Mouse (Mus musculus) embryo, embryonic 11 days (tissue): ENCODE data around the gene Gm20517.
A peak's percentile ranks its signal among the peaks of the same experiment; 100 is the strongest.
"Not testable (repeated sequence)": the region's sequence is repeated elsewhere in the genome, so short reads cannot be mapped to it uniquely, and the experiment has no call there.

Experiments
- DNase-seq: peaks from one replicate; pipeline ENCODE4 v3.0.0-alpha.2; 2015

Gene Gm20517

GRCm38 (mm10) chr17:47628851-47629676 lies 17.7 kb downstream of the Gm20517 start:
- peak; percentile 98 for DNase-seq

- no peak for DNase-seq
Observed at GRCm38 (mm10) chr17:47629717-47630677, 18.6 kb downstream of the Gm20517 start.

- DNase-seq: no peak
Observed at GRCm38 (mm10) chr17:47630678-47631065, 19.3 kb downstream of the Gm20517 start, which contains the start of gene Usp49. Gene Usp49, plus strand, starts transcription at chr17:47630690.

DNA sequence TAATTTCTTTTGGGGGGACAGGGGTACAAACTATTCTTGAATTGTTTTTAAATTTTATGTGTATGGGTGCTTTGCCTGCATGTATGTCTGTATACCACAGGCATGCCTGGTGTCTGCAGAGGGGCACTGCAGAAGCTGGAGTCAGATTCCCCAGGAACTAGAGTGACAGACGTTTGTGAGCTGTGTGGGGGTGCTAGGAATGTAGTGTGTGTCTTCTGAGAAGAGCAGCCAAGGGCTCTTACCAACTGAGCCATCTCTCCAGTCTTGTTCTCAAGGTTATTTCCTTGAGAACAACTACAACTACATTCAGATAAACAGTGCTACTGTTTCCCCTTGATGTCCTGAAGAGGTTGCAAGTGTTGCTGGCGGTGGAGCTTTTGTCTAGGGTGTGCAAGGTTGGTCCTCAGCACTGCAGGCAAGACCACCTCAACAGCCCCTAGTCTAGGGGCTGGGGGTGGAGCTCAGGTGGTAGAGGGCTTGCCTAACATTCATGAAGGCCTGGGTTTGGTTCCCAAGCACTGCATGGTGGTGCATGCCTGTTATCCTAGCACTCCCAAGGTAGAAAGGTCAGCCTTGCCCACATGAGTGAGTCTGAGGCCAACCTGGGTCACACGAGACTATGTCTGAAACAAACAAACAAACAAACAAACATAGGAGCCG lies 20.9 kb downstream of the Gm20517 start:
- DNase-seq: no peak

GRCm38 (mm10) chr17:47633999-47634770 lies 22.8 kb downstream of the Gm20517 start:
- DNase-seq: no peak

- DNase-seq: no peak
Observed at GRCm38 (mm10) chr17:47642992-47643391, 31.6 kb downstream of the Gm20517 start.

- peak; percentile 74 for DNase-seq
Observed at GRCm38 (mm10) chr17:47646683-47647082, 35.3 kb downstream of the Gm20517 start.

- peak; percentile 20 for DNase-seq
Observed at GRCm38 (mm10) chr17:47648966-47649365, 37.6 kb downstream of the Gm20517 start.

DNA sequence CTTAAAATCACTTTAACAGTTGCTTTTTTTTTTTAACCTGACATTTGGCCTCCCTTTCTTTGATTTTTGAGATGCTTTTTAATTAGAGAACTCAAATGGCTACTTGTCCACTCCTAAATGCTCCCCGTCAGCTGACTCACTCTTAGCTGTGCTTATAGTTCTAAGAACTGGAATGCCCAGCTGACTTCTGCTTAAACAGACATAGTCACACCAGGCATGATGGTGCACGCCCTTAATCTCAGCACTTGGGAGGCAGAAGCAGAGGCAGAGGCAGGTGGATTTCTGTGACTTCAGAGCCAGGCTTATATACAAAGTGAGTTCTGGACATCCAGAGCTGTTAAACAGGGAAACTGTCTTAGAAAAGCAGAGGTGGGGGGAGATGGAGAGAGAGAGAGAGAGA lies 40.6 kb downstream of the Gm20517 start:
- DNase-seq: no peak

DNA sequence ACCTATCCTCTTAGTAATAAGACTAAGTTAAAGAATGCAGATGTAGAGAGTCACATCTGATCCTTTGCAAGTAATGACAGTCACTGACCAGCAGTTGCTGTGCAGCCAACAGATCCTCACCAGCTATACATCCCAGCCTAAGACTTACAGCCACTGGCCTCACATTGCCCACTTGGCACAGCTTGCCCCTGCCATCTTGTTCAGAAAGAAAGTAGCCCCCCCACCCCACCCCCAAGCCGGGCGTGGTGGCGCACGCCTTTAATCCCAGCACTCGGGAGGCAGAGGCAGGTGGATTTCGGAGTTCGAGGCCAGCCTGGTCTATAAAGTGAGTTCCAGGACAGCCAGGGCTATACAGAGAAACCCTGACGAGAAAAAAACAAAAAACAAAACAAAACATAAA lies 43.0 kb downstream of the Gm20517 start:
- not testable (repeated sequence) for DNase-seq

- no peak for DNase-seq
Observed at GRCm38 (mm10) chr17:47655697-47656096, 44.3 kb downstream of the Gm20517 start.

DNA sequence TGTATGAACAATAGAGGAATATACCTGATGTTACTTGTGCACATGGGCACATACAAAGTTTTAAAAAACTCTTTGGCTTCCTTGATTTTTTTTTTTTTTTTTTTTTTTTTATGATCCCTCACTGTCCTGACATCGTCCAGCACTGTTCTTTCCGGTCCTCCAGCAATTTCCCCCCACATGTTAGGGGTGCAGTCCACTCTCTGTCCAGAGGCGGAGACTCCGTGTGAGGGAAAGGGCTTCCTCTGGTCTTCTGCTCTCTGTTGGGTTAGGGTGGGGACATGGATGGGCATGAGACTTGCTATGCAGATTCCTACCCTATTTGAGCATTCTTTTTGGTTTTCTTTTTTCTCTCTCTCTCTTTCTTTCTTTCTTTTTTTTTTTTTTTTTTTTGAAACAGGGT lies 46.5 kb downstream of the Gm20517 start:
- DNase-seq: no peak

DNA sequence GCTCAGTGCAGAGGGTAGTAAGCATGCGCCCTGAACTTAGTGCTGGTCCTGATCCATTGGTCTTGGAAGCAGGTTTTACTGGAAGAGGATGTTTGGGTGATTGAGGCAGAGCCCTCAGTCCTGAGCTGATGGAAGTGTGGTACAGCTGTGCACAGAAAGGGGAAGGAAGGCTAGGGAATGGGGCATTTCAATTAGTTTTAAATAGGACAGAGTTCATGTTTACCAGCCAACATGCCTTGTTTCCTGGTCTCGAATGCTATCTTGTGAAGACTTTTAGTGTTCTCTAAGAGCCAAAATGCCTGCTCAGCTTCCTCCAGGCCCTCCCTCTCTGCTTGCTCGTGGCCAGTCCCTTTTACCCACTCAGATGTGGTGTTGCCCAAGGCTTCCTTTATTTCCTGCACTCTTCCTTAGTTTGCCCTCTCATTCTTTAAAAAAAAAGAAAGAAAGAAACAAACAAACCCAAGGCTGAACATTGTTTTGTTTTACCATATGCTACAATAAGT lies 47.4 kb downstream of the Gm20517 start:
- DNase-seq: no peak

DNA sequence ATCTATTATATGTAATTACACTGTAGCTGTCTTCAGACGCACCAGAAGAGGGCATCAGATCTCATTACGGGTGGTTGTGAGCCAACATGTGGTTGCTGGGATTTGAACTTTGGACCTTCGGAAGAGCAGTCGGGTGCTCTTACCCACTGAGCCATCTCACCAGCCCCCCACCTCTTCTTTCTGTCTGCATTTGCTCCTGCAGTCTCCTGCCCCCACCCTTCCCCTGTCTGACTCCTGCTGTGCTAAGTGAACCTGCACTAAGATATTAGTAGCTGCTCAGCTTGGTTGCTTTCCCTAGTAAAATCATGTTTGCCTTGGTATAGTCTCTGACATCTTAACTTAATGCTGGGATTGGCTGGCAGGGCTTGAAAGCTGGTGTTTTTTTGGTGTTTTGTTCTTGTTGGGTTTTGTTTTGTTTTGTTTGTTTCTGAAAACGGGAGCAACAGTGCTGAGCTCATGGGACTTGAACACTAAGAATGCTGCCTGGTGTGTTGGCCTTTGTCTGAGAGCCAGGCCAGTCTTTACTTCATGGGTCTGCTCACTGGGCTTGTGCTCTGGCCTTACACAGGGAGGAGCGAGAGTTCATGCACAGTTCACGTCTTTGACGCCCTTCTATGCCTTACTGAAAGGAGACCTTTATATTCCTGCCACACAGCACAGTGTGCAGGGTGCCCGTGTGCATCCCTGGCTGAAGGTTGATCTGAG lies 51.8 kb downstream of the Gm20517 start:
- DNase-seq: peak; percentile 60

- DNase-seq: no peak
Observed at GRCm38 (mm10) chr17:47664474-47664873, 53.1 kb downstream of the Gm20517 start.

- DNase-seq: no peak
Observed at GRCm38 (mm10) chr17:47669166-47669565, 57.8 kb downstream of the Gm20517 start.

- DNase-seq: no peak
Observed at GRCm38 (mm10) chr17:47671988-47672310, 60.6 kb downstream of the Gm20517 start.

GRCm38 (mm10) chr17:47672311-47673111 lies 61.1 kb downstream of the Gm20517 start:
- peak; percentile 90 for DNase-seq

DNA sequence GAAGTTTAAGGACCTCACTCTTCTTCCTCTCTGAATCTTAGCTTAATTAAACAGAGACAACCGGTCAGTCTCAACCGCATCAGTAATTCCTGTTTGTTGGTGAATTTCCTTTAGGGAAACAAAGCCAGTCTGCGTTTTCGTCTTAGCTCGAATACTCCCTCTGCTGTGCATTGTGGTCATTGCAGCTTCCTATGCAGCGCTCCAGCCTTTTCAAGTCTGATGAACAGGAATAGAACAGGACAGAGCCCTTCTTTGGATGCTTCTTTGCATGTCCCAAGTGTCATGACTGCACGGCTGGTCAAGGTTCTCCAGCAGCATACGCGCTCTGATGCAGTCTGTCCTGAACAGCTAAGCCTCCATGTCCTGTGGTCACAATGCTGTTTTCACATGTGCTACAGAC lies 65.2 kb downstream of the Gm20517 start:
- peak; percentile 78 for DNase-seq

DNA sequence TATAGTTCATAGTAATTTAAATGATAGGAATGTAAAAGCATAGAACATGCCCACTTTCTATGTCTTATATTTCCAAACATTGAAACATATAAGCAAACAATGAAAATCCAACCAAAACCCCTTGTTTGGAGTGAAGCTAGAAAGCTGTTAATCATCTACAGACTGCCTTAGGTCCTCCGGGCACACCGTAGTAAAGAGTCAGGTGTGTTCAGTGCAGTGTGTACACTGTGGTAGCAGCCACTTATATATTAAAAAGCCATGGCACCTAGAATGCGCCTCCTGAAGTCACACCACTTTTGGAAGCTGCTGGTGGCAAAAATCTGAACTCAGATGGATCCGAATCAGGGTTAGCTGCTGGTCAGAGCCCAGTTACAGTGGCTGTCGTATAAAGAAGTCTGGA lies 66.8 kb downstream of the Gm20517 start:
- no peak for DNase-seq

DNA sequence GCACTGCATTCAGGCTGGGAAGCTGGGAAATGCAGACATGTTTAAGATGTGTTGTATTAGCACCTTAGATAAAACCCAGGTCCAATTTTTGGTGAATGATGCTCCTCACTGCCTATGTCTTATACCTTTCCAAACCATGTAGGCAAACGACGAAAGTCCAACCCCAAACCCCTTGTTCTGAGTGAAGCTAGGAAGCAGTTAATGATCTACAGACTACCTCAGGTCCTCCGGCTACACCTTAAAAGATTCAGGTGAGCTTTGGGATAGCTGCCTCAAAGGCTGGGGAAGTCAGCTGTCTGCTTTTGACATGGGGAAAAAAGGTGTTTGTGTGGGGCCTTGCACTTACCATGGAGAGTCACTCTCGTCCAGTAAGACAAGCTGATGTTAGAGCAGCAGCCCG lies 67.3 kb downstream of the Gm20517 start:
- no peak for DNase-seq
